Mouse (Mus musculus): ENCODE data around the gene Lrrc75a.

The Lrrc75a gene

DNA sequence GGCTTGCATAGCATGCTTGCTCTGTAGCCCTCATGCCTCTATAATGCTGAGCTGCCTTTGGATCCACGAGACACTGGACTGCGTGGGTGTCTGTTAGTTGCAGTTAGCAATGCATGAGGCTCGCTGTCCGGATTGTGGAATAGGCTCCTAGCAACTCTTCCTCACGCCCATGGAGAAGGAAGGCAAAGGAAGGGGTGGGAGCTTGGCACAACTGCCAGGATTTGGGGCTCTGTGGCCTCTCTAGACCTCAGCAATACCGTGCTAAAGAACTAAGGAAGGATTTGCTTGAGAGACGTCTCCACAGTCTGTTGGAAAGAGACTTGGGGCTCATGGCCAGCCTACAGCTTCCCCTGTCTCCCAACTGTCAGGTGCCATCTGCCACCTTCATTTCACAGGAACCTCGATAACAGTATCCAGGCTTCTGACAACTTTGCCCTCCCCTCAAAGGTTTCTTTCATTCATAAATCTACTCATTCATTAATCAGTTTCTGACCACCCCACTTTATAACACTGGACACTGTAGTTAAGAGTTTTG lies 33.4 kb downstream of the Lrrc75a start:
- DNase-seq = peak; percentile 55 to 61

- DNase-seq = peak; percentile 97 to 99
Observed at GRCm38 (mm10) chr11:62613657-62614365, 34.5 kb downstream of the Lrrc75a start.

DNA sequence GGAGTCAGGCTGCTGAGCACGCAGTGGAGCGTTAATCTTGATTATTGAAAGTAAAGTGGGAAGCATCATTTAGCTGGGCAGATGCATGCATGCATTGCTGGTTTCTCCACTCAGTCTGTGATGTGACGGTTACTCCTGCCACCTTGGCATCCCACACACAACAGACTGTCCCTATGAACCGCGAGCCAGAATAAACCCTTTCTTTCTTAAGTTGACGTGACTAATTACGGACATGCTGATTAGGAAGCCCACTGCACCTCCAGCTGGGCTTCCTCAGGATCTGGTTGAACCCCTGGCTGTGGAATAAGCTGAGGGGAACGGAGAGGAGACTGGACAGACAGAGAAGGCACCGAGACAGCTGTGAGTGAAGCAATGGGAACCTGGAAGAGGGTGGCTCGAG lies 35.7 kb downstream of the Lrrc75a start:
- DNase-seq = no peak

DNA sequence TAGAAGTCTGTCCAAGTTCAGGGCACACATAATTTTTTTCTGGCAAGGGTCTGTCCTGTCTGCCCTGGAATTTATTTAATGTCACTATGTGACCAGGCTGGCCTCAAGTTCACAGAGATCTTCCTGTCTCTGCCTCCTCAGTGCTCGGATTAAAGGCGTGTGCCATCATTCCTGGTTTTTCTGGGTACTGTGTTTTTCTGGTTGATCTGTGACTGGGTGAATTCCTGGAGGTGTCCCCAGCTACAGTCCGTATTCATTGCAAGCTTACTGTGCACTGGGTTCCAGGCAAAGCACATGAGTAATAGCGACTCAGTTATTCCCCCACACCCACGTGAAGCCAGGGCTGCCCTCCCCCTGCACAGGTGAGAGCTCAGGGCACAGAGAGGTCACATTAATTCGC lies 38.0 kb downstream of the Lrrc75a start:
- DNase-seq = no peak

DNA sequence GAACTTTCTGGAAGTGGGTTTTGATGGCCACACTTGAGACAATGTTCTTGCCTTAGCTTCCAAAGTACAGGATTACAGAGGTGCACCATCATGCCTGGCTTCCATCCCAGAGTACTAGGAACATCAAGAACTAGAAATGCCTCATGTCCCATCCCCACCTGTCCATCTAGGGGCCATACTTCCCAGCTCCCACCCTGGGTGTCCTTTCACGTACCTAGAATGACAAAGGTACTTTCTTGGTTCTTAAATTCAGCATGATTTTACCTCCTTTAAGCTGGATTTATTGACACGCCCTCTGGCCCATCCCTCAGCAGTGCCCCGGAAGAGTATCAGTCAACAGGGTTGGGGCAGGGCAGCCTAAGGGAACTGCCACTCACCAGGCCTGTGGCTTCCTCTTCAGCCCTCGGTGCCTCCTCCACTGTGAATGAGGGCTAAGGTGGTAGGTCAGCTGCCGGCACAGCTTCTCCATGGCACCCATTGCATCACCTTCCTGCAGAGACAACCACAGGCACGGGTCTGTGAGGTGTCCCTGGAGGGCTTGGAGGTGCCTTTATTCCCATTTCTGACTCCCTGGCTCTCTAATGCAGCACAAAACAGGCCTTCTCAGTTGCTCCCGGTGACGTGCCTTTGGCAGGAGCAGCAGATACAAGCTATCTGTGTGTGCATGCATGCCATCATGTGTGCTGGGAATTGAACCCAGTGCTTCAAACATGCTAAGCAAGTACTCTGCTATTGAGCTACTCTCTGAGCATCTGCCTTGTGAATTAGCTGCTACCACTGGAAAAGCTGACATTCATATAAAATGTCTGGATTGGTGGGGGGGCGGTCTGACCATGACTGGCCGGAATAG lies 39.3 kb downstream of the Lrrc75a start:
- no peak for DNase-seq

GRCm38 (mm10) chr11:62607952-62608201 lies 40.4 kb downstream of the Lrrc75a start:
- no peak for DNase-seq

- DNase-seq = no peak
Observed at GRCm38 (mm10) chr11:62607170-62607951, 41.0 kb downstream of the Lrrc75a start.

- peak in 1 of 2 experiments; percentile 24 for DNase-seq
Observed at GRCm38 (mm10) chr11:62606299-62607169, 41.8 kb downstream of the Lrrc75a start.

- no peak for DNase-seq
Observed at GRCm38 (mm10) chr11:62605619-62606298, 42.6 kb downstream of the Lrrc75a start.

DNA sequence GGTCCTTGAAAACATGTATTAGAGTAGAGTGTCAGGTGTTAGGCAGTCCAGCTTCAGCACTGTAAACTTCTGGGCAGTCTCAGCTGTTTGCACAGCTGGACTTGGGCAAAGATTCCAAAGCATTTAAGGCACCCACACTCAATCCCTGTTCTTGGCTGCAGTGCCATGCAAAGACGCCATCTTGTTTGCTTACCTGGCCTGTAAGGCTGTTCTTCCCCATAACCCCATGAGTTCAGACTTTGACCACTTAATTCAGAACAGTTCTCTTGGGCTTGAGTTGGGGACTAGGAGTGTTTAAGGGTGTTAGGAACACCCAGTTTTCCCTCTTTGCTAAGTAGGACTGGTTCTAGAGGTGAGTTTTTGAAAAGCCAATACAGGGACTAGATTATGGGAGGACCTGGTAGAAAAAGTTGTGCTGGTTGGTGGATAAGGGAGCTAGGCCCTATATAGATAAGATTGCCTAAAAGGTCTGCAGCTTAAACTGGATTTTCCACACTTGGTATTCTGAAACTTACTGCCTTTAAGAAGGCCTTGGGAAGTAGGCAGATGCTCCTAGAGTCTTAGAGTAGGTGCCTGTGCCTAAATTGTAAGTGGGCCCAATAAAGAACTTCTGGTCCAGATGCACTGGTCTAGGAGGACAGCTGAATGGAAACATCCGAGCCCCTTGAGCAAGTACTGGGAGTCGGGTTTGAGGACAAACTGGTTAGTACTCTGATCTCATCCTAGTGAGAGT lies 43.3 kb downstream of the Lrrc75a start:
- no peak for DNase-seq

GRCm38 (mm10) chr11:62604123-62604706 lies 44.1 kb downstream of the Lrrc75a start:
- no peak for DNase-seq

DNA sequence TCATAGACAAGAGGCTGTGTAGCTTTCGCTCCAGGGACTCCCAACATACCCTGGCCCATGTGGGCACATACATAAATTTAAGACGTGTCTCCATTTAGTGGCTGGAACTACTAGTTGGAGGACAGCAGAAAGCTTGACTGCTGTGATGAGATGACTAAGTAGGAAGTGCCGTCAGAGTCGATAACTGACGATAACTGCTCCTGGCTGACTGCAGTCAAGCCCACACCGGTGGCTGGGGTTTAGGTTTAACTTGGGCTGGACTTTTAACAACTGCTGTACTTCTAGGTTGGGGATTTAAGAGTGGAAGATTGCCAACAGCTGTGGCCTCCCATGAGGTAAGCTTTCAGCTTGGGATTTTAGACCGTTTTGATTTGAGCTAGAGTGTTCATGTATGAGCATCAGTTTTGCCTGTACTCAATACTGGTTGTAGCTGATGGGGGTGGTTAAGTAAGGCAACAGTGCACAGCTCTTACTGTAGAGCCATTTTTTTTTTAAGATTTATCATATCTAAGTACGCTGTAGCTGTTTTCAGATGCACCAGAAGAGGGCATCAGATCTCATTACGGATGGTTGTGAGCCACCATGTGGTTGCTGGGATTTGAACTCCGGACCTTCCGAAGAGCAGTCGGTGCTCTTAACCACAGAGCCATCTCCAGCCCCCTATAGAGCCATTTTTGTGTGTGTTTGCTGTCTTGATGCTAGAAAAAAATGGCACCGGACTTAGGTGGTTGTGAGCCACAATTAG lies 44.8 kb downstream of the Lrrc75a start:
- DNase-seq = peak; percentile 38 to 43

DNA sequence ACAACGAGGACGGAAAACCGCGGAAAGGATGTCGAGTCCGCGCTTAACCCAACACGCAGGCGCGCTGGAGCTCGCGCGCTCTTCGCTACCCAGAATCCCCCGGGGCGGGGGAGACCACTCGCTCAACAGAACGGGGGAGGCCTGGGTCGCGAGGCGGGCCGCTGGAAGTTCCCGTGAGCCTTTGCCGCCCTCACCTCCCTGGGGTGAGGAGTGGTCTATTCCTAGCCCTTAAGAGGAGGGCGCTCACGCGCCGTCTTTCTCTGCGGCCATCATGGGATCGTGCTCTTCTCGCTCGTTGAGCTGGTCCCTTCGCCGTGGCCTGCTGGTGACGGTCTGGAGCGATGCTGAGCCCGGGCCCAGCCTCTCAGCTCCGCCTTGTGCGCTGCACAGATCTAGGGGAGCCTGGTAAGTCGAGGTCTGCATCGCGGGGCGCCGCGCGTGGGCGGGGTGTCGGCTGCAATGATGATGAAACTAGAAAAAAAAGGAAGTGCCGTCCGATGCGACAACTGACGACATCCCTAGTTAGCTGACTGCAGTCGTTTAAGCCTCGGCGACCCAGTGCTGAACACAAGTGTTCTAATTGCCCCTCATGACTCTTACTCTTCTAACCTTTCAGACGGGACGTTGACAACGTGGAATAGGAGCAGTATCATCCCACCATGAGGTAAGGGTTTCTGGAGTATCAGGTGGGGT lies 45.6 kb downstream of the Lrrc75a start:
- DNase-seq = peak; percentile 98

DNA sequence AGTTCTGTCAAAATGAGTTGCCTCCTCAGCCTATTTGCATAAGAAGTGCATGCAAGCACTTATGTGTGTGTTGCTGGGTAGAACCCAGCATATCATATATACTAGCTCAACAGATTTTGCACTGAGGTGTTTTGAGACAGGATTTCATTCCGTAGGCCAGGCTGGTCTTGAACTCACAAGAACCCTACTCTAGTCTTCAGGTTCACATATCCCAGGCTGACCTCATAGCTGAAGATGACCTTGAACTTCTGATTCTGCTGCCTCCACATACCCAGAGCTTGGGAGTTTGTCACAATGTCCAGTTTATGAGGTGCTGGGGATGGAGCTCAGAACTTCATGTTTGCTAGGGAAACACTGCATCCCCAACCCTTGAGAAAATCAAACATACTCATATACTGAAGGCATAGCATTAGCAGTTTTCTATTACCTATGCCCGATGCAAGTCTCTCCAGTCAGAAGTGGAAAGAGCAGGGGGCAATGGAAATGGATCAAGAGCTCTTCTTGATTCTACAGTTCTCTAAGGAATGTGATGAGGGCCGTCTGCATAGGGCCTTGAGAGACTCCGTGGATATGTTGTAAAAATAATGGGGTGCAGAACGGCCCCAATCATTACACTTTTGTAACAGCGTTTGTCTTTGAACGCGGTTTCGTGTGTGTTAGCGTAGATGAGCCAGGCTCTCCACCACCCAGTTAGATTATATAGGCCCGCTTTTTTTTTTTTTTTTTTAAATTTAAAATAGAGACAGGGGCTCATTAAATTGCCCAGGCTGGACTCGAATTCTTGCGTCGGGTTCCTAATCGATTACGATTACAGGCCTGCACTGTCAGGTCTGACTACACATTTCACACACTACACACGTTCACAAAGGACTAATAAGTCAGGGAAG lies 46.3 kb downstream of the Lrrc75a start:
- peak in 1 of 2 experiments; percentile 28 for DNase-seq

GRCm38 (mm10) chr11:62598571-62598970 lies 49.8 kb downstream of the Lrrc75a start:
- DNase-seq = no peak

DNA sequence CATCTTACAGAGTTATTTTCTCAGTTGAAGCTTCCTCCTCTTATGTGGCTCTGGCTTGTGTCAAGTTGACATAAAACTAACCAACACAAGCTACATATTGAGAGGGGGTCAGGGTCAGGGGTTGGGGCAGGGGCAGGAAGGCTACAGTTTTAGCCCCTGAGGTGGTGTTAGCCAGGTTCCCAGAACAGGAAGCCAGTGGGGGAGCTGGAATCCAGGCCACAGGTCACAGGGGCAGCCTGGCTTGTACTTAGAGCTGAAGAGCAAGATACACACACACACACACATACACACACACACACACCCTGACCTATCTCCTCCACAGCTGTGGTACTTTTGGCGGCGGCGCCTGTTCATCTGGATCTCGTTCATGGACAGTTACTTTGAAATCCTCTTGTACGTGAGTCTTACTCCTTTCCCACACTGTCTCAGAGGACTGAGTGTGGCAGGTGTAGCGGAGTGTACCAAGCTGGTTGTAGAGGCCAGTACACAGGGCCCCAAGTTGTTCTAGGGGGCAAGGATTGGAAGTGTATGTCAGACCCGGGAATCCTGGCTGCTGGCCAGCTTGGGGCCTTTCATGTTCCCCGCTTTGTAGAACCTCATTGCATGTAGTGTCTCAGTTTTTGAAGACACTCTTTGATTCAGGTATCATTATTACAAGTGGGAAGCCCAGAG lies 56.3 kb downstream of the Lrrc75a start:
- DNase-seq = no peak

GRCm38 (mm10) chr11:62591026-62591425 lies 57.3 kb downstream of the Lrrc75a start:
- peak; percentile 65 to 69 for DNase-seq
